Mouse (Mus musculus) intestine, postnatal 0 days (tissue): ENCODE results near the gene Chuk. TPM values are rescaled to one million over a fixed set of nuclear protein-coding genes. Genes with fewer than 3 reads are reported as not detected.

Experiments used
- ATAC-seq: fragments of 200-750 bp; cut with Nextera tagmentation; 2 replicates; pipeline ENCODE4 v1.8.0; 2017; ENCODE audit warnings: mild to moderate bottlenecking, moderate TSS enrichment, moderate library complexity
- H3K27ac ChIP-seq: fragments of 300-500 bp; sonication (generic); 2 replicates; pipeline ENCODE4 v1.5.1; 2014; ENCODE audit warnings: mild to moderate bottlenecking, low read depth, low read length, moderate library complexity
- H3K27me3 ChIP-seq: fragments of 300-500 bp; sonication (generic); replicated peaks from 2 replicates; pipeline ENCODE4 v1.6.1; 2014; ENCODE audit warnings: low read length, mixed read lengths; ENCODE audit not compliant: control insufficient read depth, insufficient read depth
- H3K36me3 ChIP-seq: fragments of 300-500 bp; sonication (generic); 2 replicates; pipeline ENCODE4 v1.6.1; 2014; ENCODE audit warnings: mild to moderate bottlenecking, moderate library complexity; ENCODE audit not compliant: control insufficient read depth, insufficient read depth
- H3K4me1 ChIP-seq: fragments of 300-500 bp; sonication (generic); replicated peaks from 2 replicates; pipeline ENCODE4 v1.6.1; 2014; ENCODE audit warnings: antibody characterized with exemption, low read length, mixed read lengths; ENCODE audit not compliant: control insufficient read depth, insufficient read depth
- H3K4me2 ChIP-seq: fragments of 300-500 bp; sonication (generic); replicated peaks from 2 replicates; pipeline ENCODE4 v1.6.1; 2014; ENCODE audit warnings: low read depth, mild to moderate bottlenecking, moderate library complexity
- H3K4me3 ChIP-seq: fragments of 300-500 bp; sonication (generic); 2 replicates; pipeline ENCODE4 v1.5.1; 2014; ENCODE audit warnings: low read depth, low read length
- H3K9ac ChIP-seq: fragments of 300-500 bp; sonication (generic); 2 replicates; pipeline ENCODE4 v1.6.1; 2014; ENCODE audit warnings: mild to moderate bottlenecking, low read depth, low read length
- H3K9me3 ChIP-seq: fragments of 300-500 bp; sonication (generic); 2 replicates; pipeline ENCODE4 v1.6.1; 2016; ENCODE audit warnings: mixed run types; ENCODE audit not compliant: control insufficient read depth
- CTCF ChIP-seq: sonication (generic); IDR thresholded peaks from 2 replicates; pipeline ENCODE4 v1.5.1; 2016; ENCODE audit warnings: low read depth, mild to moderate bottlenecking, control low read depth, antibody characterized with exemption, moderate library complexity
- WGBS: fragments of 180-500 bp; shearing (Covaris S2); extraction: QIAGEN DNeasy Blood & Tissue Kit; methylation state at CpG from one replicate; pipeline ENCODE4 v1.1.7; 2014; 5-methylcytosine and 5-hydroxymethylcytosine counted together
- polyA plus RNA-seq: library from polyadenylated mRNA; unstranded; fragments of >200 nt; fragmentation: Nextera tagmentation; extraction: Ambion mirVana; gene quantifications from 2 replicates; pipeline ENCODE4 v1.2.1, GENCODE M21; 2015

Gene Chuk
- polyA plus RNA-seq, 1 experiment from 2014 or later: 41.2 TPM

DNA sequence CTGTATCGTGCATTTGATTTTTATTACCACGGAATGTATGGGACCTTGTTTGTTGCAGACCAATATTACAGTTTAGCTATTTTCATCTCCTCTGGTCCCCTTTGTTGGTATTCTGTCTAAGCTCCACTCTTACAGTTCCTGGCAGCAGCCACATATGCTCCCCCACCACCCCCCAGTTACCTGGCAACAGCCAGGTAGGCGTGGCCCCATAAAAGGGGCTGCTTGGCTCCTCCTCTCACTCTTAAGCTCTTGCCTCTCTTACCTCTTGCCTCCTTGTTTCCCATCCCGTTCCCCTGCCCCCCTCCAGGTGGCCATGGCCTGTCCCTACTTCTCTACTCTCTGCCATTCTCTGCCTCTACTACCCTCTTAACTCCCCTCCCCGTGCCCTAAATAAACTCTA is 36.1 kb downstream of the Chuk start:
- Histone ChIP-seq H3K9me3 (no peaks in the 10 kb centered on the region), H3K27ac (no peak overlapping the region), H3K27me3 (no peaks in the 10 kb centered on the region), H3K9ac (no peak overlapping the region), H3K36me3 (peaks cover 22% of the 10 kb centered on the region; the same call in 1 of the 2 replicates), H3K4me2 (no peak overlapping the region), H3K4me1 (0 out of 2 replicates have a peak, but pooled peaks cover 4% of the 10 kb centered on the region), H3K4me3 (no peak overlapping the region)
- no peak for ATAC-seq
- WGBS: 54% methylated on average over 5 of the region's 5 CpGs
- no peak for TF ChIP-seq CTCF

DNA sequence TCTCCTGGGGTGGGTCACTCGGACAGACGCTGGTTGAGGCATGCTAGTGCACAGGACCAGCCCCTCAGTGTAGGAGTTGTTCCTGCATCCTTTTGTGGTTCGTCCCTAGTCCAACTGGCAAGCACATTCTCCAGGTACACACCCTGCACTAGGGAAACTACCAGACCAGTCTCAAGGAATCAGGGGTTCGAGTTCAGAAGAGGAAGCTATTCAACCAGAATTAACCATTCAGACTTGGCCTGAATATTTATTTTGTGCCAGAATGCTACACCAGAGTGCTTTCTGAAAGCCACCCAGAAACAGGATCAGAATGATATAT is 37.4 kb downstream of the Chuk start:
- Histone ChIP-seq H3K36me3 (peaks cover 10% of the 10 kb centered on the region; the same call in 1 of the 2 replicates), H3K9ac (peak overlapping the region; percentile 60), H3K4me2 (peak overlapping the region; percentile 88), H3K27ac (peak overlapping the region; percentile 77; the same call in 1 of the 2 replicates), H3K4me3 (peak overlapping the region; percentile 68), H3K27me3 (no peaks in the 10 kb centered on the region), H3K4me1 (0 out of 2 replicates have a peak, but pooled peaks cover 4% of the 10 kb centered on the region), H3K9me3 (no peaks in the 10 kb centered on the region)
- no peak for TF ChIP-seq CTCF
- no peak for ATAC-seq
- 7% methylated on average over 4 of the region's 4 CpGs for WGBS

GRCm38 (mm10) chr19:44069121-44069913 is 38.0 kb downstream of the Chuk start, which contains the start of gene Erlin1:
Gene Erlin1, minus strand, starts transcription at chr19:44069785.
- under 1% methylated on average over 75 of the region's 75 CpGs for WGBS
- no peak for TF ChIP-seq CTCF
- peak within 1 kb of the TSS; percentile 88 for H3K4me2 ChIP-seq

DNA sequence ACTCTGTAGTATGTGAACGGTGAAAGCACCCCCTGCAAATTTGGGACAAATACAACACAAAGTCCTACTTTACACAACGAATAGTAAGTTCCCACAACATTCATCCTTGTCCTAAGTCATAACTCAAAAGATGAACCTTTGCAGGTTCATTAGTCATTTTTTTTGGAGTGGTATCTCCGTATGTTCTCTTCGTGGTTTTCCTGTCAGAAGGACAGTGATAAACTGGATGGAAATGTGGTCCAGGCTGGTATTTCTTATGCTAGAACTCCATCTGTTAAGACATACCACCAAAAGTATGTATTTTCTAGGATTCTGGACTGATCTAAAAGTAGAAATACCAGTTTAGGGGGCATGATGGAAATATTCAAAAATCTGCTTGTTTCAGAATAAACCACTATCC is 39.0 kb downstream of the Chuk start:
- ATAC-seq: no peak
- TF ChIP-seq CTCF: no peak
- Histone ChIP-seq H3K36me3 (peaks cover 8% of the 10 kb centered on the region; the same call in 1 of the 2 replicates), H3K4me2 (peak overlapping the region; percentile 88), H3K27ac (no peak overlapping the region), H3K27me3 (no peaks in the 10 kb centered on the region), H3K4me1 (0 out of 2 replicates have a peak, but pooled peaks cover 4% of the 10 kb centered on the region), H3K9me3 (no peaks in the 10 kb centered on the region), H3K4me3 (peak overlapping the region; percentile 68; the same call in 1 of the 2 replicates), H3K9ac (no peak overlapping the region)
- 81% methylated on average over 4 of the region's 4 CpGs for WGBS

More at GRCm38 (mm10) chr19:44069121-44069913, 38.0 kb downstream of the Chuk start, which contains the start of gene Erlin1:
- Histone ChIP-seq H3K9ac (peak within 1 kb of the TSS; percentile 60), H3K36me3 (peaks cover 8% of the 10 kb centered on the region; the same call in 1 of the 2 replicates), H3K4me1 (0 out of 2 replicates have a peak, but pooled peaks cover 4% of the 10 kb centered on the region), H3K9me3 (no peaks in the 10 kb centered on the region), H3K27ac (peak within 1 kb of the TSS; percentile 77), H3K4me3 (peak within 1 kb of the TSS; percentile 68), H3K27me3 (no peaks in the 10 kb centered on the region)
- ATAC-seq: peak; percentile 67

DNA sequence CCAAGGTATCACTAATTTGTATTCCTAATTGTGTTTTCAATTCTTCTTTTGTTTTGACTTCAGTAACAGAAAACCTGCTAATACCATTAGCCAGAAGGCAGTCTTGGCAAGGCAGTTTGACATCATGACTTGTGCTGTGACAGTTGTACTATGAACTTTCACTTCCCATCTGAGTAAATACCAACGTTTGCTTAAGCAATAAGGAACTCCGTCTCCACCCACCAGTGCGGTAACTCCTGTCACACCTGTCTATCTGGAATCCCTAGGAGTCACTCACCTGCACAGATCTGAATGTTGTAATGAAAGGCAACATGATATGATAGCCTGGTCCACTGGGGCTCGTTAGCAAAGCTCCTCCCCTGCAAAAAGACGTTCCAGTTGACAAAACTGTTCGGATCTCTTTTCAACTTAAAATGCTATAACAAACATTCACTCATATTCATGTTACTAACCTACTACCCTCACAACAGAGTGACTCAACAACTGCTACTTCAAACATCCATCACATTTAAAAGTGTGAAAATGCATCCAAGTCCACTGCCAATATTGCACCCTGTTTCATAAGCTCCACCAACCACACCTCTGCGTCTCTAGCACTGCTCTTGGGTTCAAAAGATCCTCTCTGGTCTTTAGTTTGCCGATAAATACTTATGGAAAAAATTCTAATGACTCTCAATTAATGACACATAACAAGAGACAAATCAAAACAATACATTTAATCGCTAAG is 39.8 kb downstream of the Chuk start:
- Histone ChIP-seq H3K9me3 (no peaks in the 10 kb centered on the region), H3K4me1 (0 out of 2 replicates have a peak, but pooled peaks cover 4% of the 10 kb centered on the region), H3K27me3 (no peaks in the 10 kb centered on the region), H3K4me3 (no peak overlapping the region), H3K4me2 (peak overlapping the region; percentile 37), H3K9ac (no peak overlapping the region), H3K27ac (no peak overlapping the region), H3K36me3 (peaks cover 8% of the 10 kb centered on the region; the same call in 1 of the 2 replicates)
- 45% methylated on average over 9 of the region's 9 CpGs for WGBS
- no peak for TF ChIP-seq CTCF
- peak; percentile 79 for ATAC-seq

DNA sequence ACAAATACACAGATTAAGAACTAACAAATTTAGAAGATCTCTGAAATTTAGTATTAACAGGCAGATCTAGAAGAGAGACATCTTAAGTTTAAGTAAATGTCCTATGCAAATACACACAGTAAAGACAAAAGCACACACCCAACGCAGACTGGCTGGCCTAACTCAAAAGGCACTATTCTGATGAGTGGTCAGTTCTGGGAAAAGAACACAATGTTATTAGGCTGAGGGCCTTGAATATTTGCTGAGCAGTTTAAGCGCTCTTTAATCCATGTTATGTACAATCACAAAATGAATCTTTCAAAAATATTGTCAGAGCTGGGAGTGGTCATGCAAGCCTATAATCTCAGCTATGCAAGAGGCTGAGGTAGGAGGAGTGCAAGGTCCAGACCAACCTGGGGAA is 42.5 kb downstream of the Chuk start:
- no peak overlapping the region for H3K4me2 ChIP-seq
- H3K9ac ChIP-seq: no peak overlapping the region
- H3K9me3 ChIP-seq: no peaks in the 10 kb centered on the region
- 92% methylated on average over 2 of the region's 2 CpGs for WGBS
- H3K27me3 ChIP-seq: no peaks in the 10 kb centered on the region
- H3K4me3 ChIP-seq: no peak overlapping the region
- peak overlapping the region; percentile 17; the same call in 1 of the 2 replicates for H3K27ac ChIP-seq
- no peak for TF ChIP-seq CTCF
- H3K36me3 ChIP-seq: peaks cover 16% of the 10 kb centered on the region
- no peak for ATAC-seq
- H3K4me1 ChIP-seq: 0 out of 2 replicates have a peak, but pooled peaks cover 4% of the 10 kb centered on the region
